28 mouse cellular contexts compared by ENCODE assay signal in genomic region chr12:25444355-25444754, GRCm38 (mm10).
"Had no signal": no experiment of that assay in that cellular context is flagged by ENCODE, and none has a peak within 500 bp of the region (broad histone marks: within the 10 kb centered on the region; RNA-seq: fewer than 3 reads in every experiment).

No protein-coding gene starts in this region.

- H3K4me1 ChIP-seq: heart, embryonic 13.5 days; heart, embryonic 15.5 days; hindbrain, embryonic 10.5 days; hindbrain, embryonic 12.5 days; kidney, embryonic 15.5 days; limb, embryonic 13.5 days; limb, embryonic 15.5 days; liver, embryonic 12.5 days had no signal

- H3K4me3 ChIP-seq: gastrocnemius, adult 2 months; heart, adult 2 months; heart, embryonic 13.5 days; heart, embryonic 15.5 days; hindbrain, embryonic 10.5 days; hindbrain, embryonic 12.5 days; kidney, embryonic 15.5 days; limb, embryonic 13.5 days; limb, embryonic 15.5 days; liver, embryonic 12.5 days had no signal

- H3K9me3 ChIP-seq: heart, embryonic 13.5 days; heart, embryonic 15.5 days; hindbrain, embryonic 10.5 days; hindbrain, embryonic 12.5 days; kidney, embryonic 15.5 days; limb, embryonic 13.5 days; limb, embryonic 15.5 days; liver, embryonic 12.5 days had no signal

- H3K27ac ChIP-seq: gastrocnemius, adult 2 months; heart, adult 2 months; heart, embryonic 13.5 days; heart, embryonic 15.5 days; hindbrain, embryonic 10.5 days; hindbrain, embryonic 12.5 days; hindbrain, embryonic 14.5 days; kidney, embryonic 15.5 days; kidney, postnatal 0 days; limb, embryonic 13.5 days; limb, embryonic 15.5 days; liver, embryonic 12.5 days; liver, embryonic 14.5 days had no signal

- H3K4me2 ChIP-seq: heart, embryonic 11.5 days; heart, embryonic 13.5 days; heart, embryonic 15.5 days; hindbrain, embryonic 12.5 days; hindbrain, embryonic 14.5 days; kidney, embryonic 15.5 days; limb, embryonic 13.5 days; limb, embryonic 15.5 days; liver, embryonic 12.5 days had no signal

- H3K9ac ChIP-seq: heart, embryonic 13.5 days; heart, embryonic 15.5 days; hindbrain, embryonic 12.5 days; hindbrain, embryonic 14.5 days; kidney, embryonic 15.5 days; limb, embryonic 13.5 days; limb, embryonic 15.5 days; liver, embryonic 12.5 days; liver, embryonic 14.5 days had no signal

- DNase-seq: gastrocnemius, adult 2 months; gastrocnemius, postnatal 10 days; gastrocnemius, postnatal 25 days; heart, adult 2 months; heart, postnatal 14 days; heart, postnatal 4 days; kidney, adult 11 months; kidney, adult 2 months; kidney, adult 9 months; kidney, postnatal 14 days; kidney, postnatal 4 days; layer of hippocampus, adult 9-11 months; layer of hippocampus, postnatal 36 days; left cerebral cortex, postnatal 4 days had no signal

- H3K27me3 ChIP-seq: heart, embryonic 13.5 days; heart, embryonic 15.5 days; hindbrain, embryonic 12.5 days; kidney, embryonic 15.5 days; limb, embryonic 13.5 days; limb, embryonic 15.5 days; liver, embryonic 12.5 days had no signal

- H3K36me3 ChIP-seq: heart, embryonic 13.5 days; heart, embryonic 15.5 days; hindbrain, embryonic 10.5 days; hindbrain, embryonic 12.5 days; kidney, embryonic 15.5 days; limb, embryonic 13.5 days; limb, embryonic 15.5 days; liver, embryonic 12.5 days had no signal

- ATAC-seq: hindbrain, embryonic 16.5 days; inflammation-experienced regulatory T-cells, adult 6 months; liver, embryonic 12.5 days had no signal
